Mouse (Mus musculus): ENCODE data around the gene Tmsb15b1. TPM values are rescaled to one million over a fixed set of nuclear protein-coding genes. Genes with fewer than 3 reads are reported as not detected.

Gene Tmsb15b1
- polyA plus RNA-seq, 1 experiment from 2014 or later = 26.8 TPM

DNA sequence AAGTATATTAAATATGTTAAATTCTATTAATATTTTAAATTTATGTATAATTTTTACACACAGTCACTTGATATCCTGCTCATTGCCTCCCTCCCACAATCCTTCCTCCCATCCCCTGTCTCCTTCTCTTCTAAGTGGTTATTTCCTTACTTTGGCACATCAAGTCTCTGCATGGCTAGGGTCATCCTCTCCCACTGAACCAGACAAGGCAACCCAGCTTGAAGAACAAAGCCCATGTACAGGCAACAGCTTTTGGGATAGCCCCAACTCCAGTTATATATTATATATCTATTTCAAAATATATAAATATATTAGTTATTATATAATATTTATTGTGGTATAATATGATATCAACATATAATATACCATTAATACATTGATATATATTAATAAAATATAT lies 50.8 kb downstream of the Tmsb15b1 start:
- Histone ChIP-seq H3K4me2 (ENCODE audit: low read depth, low read length) (no peak overlapping the region), H3K27me3 (replicated peaks; ENCODE audit: control insufficient read depth, insufficient read depth, low read length) (no peaks in the 10 kb centered on the region), H3K9me3 (ENCODE audit: control insufficient read depth, low read length) (peaks cover 12% of the 10 kb centered on the region; the same call in 1 of the 2 replicates), H3K4me1 (ENCODE audit: control insufficient read depth, insufficient read depth, low read length) (no peaks in the 10 kb centered on the region), H3K4me3 (ENCODE audit: low read depth, low read length) (no peak overlapping the region), H3K27ac (replicated peaks; ENCODE audit: low read depth, low read length) (no peak overlapping the region), H3K9ac (ENCODE audit: low read depth, low read length) (no peak overlapping the region), H3K36me3 (ENCODE audit: control insufficient read depth, insufficient read depth, low read length) (no peaks in the 10 kb centered on the region)
- ATAC-seq (ENCODE audit: low read depth) (no peak), DNase-seq (ENCODE audit: low spot score) (peak; percentile 0)

Other genes with a start within 250 kb of the Tmsb15b1 start
- gene Morf4l2, start 233.2 kb downstream of the Tmsb15b1 start, polyA plus RNA-seq (2014; fragmentation: Nextera tagmentation; extraction: Ambion mirVana) = 655 and 681 TPM in 2 replicates
- 0.17 and 0.18 TPM in 2 replicates for gene Glra4, start 196.7 kb downstream of the Tmsb15b1 start, polyA plus RNA-seq (2014; fragmentation: Nextera tagmentation; extraction: Ambion mirVana)
- 12.8 and 13.5 TPM in 2 replicates for gene Plp1, start 154.2 kb downstream of the Tmsb15b1 start, polyA plus RNA-seq (2014; fragmentation: Nextera tagmentation; extraction: Ambion mirVana)
- gene Rab9b, start 108.1 kb downstream of the Tmsb15b1 start, polyA plus RNA-seq (2014; fragmentation: Nextera tagmentation; extraction: Ambion mirVana) = 0.89 and 1.2 TPM in 2 replicates
- gene H2bfm, start 49.5 kb downstream of the Tmsb15b1 start, polyA plus RNA-seq (2014; fragmentation: Nextera tagmentation; extraction: Ambion mirVana) = not detected in 2 replicates
- gene Tmsb15b2, start 1.4 kb downstream of the Tmsb15b1 start, polyA plus RNA-seq (2014; fragmentation: Nextera tagmentation; extraction: Ambion mirVana) = 52.9 and 64.3 TPM in 2 replicates
- 1.8 and 6.2 TPM in 2 replicates for gene Tmsb15l, start within 50 bp of the Tmsb15b1 start, polyA plus RNA-seq (2014; fragmentation: Nextera tagmentation; extraction: Ambion mirVana)
- gene Zcchc18, start 16.3 kb upstream of the Tmsb15b1 start, polyA plus RNA-seq (2014; fragmentation: Nextera tagmentation; extraction: Ambion mirVana) = 21.5 and 23.3 TPM in 2 replicates
- gene Slc25a53, start 61.4 kb upstream of the Tmsb15b1 start, polyA plus RNA-seq (2014; fragmentation: Nextera tagmentation; extraction: Ambion mirVana) = 9.8 and 13.6 TPM in 2 replicates
- gene Fam199x, start 72.7 kb upstream of the Tmsb15b1 start, polyA plus RNA-seq (2014; fragmentation: Nextera tagmentation; extraction: Ambion mirVana) = 7.5 TPM in 2 replicates
- gene Esx1, start 145.2 kb upstream of the Tmsb15b1 start, polyA plus RNA-seq (2014; fragmentation: Nextera tagmentation; extraction: Ambion mirVana) = not detected in 2 replicates

Data from embryonic facial prominence, embryonic 14.5 days (tissue).